Mouse (Mus musculus) intestine, embryonic 16.5 days (tissue): Measurements from ENCODE around the gene Atg5. TPM values are rescaled to one million over a fixed set of nuclear protein-coding genes. Genes with fewer than 3 reads are reported as not detected.

Experiments used
- ATAC-seq: fragments of 200-750 bp; cut with Nextera tagmentation; 2 replicates; pipeline ENCODE4 v1.8.0; 2017; ENCODE audit warnings: moderate TSS enrichment, moderate library complexity
- H3K27ac ChIP-seq: fragments of 300-500 bp; sonication (generic); 2 replicates; pipeline ENCODE4 v1.5.1; 2014; ENCODE audit warnings: mild to moderate bottlenecking, low read length
- H3K27me3 ChIP-seq: fragments of 300-500 bp; sonication (generic); replicated peaks from 2 replicates; pipeline ENCODE4 v1.6.1; 2014; ENCODE audit warnings: low read length, control low read depth, mixed read lengths; ENCODE audit not compliant: control insufficient read depth, insufficient read depth
- H3K36me3 ChIP-seq: fragments of 300-500 bp; sonication (generic); 2 replicates; pipeline ENCODE4 v1.6.1; 2014; ENCODE audit warnings: low read length, control low read depth; ENCODE audit not compliant: control insufficient read depth, insufficient read depth
- H3K4me1 ChIP-seq: fragments of 300-500 bp; sonication (generic); 2 replicates; pipeline ENCODE4 v1.6.1; 2014; ENCODE audit warnings: low read length, control low read depth, mixed read lengths; ENCODE audit not compliant: control insufficient read depth, insufficient read depth
- H3K4me2 ChIP-seq: fragments of 300-500 bp; sonication (generic); 2 replicates; pipeline ENCODE4 v1.6.1; 2014; ENCODE audit warnings: low read depth, low read length, control low read depth
- H3K4me3 ChIP-seq: fragments of 300-500 bp; sonication (generic); 2 replicates; pipeline ENCODE4 v1.5.1; 2014; ENCODE audit warnings: mild to moderate bottlenecking, low read length
- H3K9ac ChIP-seq: fragments of 300-500 bp; sonication (generic); 2 replicates; pipeline ENCODE4 v1.6.1; 2014; ENCODE audit warnings: low read depth, low read length
- H3K9me3 ChIP-seq: fragments of 300-500 bp; sonication (generic); 2 replicates; pipeline ENCODE4 v1.6.1; 2016; ENCODE audit warnings: low read length, control low read depth; ENCODE audit not compliant: control insufficient read depth
- WGBS: fragments of 180-500 bp; shearing (Covaris S2); extraction: QIAGEN DNeasy Blood & Tissue Kit; methylation state at CpG from one replicate; pipeline ENCODE4 v1.1.7; 2014; 5-methylcytosine and 5-hydroxymethylcytosine counted together
- polyA plus RNA-seq: library from polyadenylated mRNA; unstranded; fragments of >200 nt; fragmentation: Nextera tagmentation; extraction: Ambion mirVana; gene quantifications from 2 replicates; pipeline ENCODE4 v1.2.1, GENCODE M21; 2015

Atg5 gene
- polyA plus RNA-seq, 1 experiment from 2014 or later: 52.6 TPM

- no peak overlapping the region for H3K9ac ChIP-seq
- no peak overlapping the region for H3K27ac ChIP-seq
- no peaks in the 10 kb centered on the region for H3K36me3 ChIP-seq
- H3K4me2 ChIP-seq: no peak overlapping the region
- 88% methylated on average over 5 of the region's 5 CpGs for WGBS
- H3K4me3 ChIP-seq: no peak overlapping the region
- no peaks in the 10 kb centered on the region for H3K27me3 ChIP-seq
- H3K4me1 ChIP-seq: peaks cover 4% of the 10 kb centered on the region; the same call in 1 of the 2 replicates
- ATAC-seq: no peak
- no peaks in the 10 kb centered on the region for H3K9me3 ChIP-seq
Measured at GRCm38 (mm10) chr10:44356625-44357024, 88.5 kb downstream of the Atg5 start.

GRCm38 (mm10) chr10:44357316-44357715, 89.2 kb downstream of the Atg5 start:
- H3K9ac ChIP-seq: no peak overlapping the region
- peaks cover 4% of the 10 kb centered on the region; the same call in 1 of the 2 replicates for H3K4me1 ChIP-seq
- ATAC-seq: no peak
- no peaks in the 10 kb centered on the region for H3K27me3 ChIP-seq
- H3K27ac ChIP-seq: no peak overlapping the region
- H3K9me3 ChIP-seq: no peaks in the 10 kb centered on the region
- no peak overlapping the region for H3K4me2 ChIP-seq
- 30% methylated on average over 13 of the region's 13 CpGs for WGBS
- H3K4me3 ChIP-seq: no peak overlapping the region
- H3K36me3 ChIP-seq: no peaks in the 10 kb centered on the region

GRCm38 (mm10) chr10:44358816-44359215, 90.7 kb downstream of the Atg5 start:
- no peak overlapping the region for H3K4me3 ChIP-seq
- no peak overlapping the region for H3K4me2 ChIP-seq
- no peaks in the 10 kb centered on the region for H3K9me3 ChIP-seq
- no peaks in the 10 kb centered on the region for H3K36me3 ChIP-seq
- H3K9ac ChIP-seq: no peak overlapping the region
- peaks cover 4% of the 10 kb centered on the region; the same call in 1 of the 2 replicates for H3K4me1 ChIP-seq
- no peak overlapping the region for H3K27ac ChIP-seq
- WGBS: 72% methylated on average over 6 of the region's 6 CpGs
- ATAC-seq: no peak
- H3K27me3 ChIP-seq: no peaks in the 10 kb centered on the region

GRCm38 (mm10) chr10:44360632-44361031, 92.5 kb downstream of the Atg5 start:
- H3K9me3 ChIP-seq: no peaks in the 10 kb centered on the region
- H3K36me3 ChIP-seq: no peaks in the 10 kb centered on the region
- H3K27ac ChIP-seq: no peak overlapping the region
- H3K4me2 ChIP-seq: no peak overlapping the region
- H3K27me3 ChIP-seq: no peaks in the 10 kb centered on the region
- ATAC-seq: no peak
- H3K9ac ChIP-seq: no peak overlapping the region
- peaks cover 4% of the 10 kb centered on the region; the same call in 1 of the 2 replicates for H3K4me1 ChIP-seq
- WGBS: 81% methylated on average over 11 of the region's 11 CpGs
- H3K4me3 ChIP-seq: no peak overlapping the region

GRCm38 (mm10) chr10:44362435-44362834, 94.3 kb downstream of the Atg5 start:
- Histone ChIP-seq H3K4me3 (no peak overlapping the region), H3K36me3 (no peaks in the 10 kb centered on the region), H3K4me1 (0 out of 2 replicates have a peak, but pooled peaks cover under 1% of the 10 kb centered on the region), H3K9me3 (no peaks in the 10 kb centered on the region), H3K27me3 (no peaks in the 10 kb centered on the region), H3K27ac (no peak overlapping the region), H3K4me2 (no peak overlapping the region), H3K9ac (no peak overlapping the region)
- 82% methylated on average over 5 of the region's 5 CpGs for WGBS
- ATAC-seq: no peak

GRCm38 (mm10) chr10:44362846-44363245, 94.7 kb downstream of the Atg5 start:
- ATAC-seq: no peak
- H3K9ac ChIP-seq: no peak overlapping the region
- no peaks in the 10 kb centered on the region for H3K4me1 ChIP-seq
- no peak overlapping the region for H3K27ac ChIP-seq
- no peak overlapping the region for H3K4me3 ChIP-seq
- no peaks in the 10 kb centered on the region for H3K27me3 ChIP-seq
- H3K9me3 ChIP-seq: no peaks in the 10 kb centered on the region
- WGBS: 82% methylated on average over 9 of the region's 9 CpGs
- no peaks in the 10 kb centered on the region for H3K36me3 ChIP-seq
- no peak overlapping the region for H3K4me2 ChIP-seq

GRCm38 (mm10) chr10:44366186-44366585, 98.0 kb downstream of the Atg5 start:
- Histone ChIP-seq H3K36me3 (no peaks in the 10 kb centered on the region), H3K27me3 (no peaks in the 10 kb centered on the region), H3K4me3 (no peak overlapping the region), H3K4me2 (no peak overlapping the region), H3K4me1 (no peaks in the 10 kb centered on the region), H3K27ac (no peak overlapping the region), H3K9me3 (no peaks in the 10 kb centered on the region), H3K9ac (no peak overlapping the region)
- 83% methylated on average over 2 of the region's 2 CpGs for WGBS
- no peak for ATAC-seq

- Histone ChIP-seq H3K27ac (no peak overlapping the region), H3K9ac (no peak overlapping the region), H3K4me1 (no peaks in the 10 kb centered on the region), H3K9me3 (no peaks in the 10 kb centered on the region), H3K4me3 (no peak overlapping the region), H3K4me2 (no peak overlapping the region), H3K27me3 (no peaks in the 10 kb centered on the region), H3K36me3 (no peaks in the 10 kb centered on the region)
- WGBS: 83% methylated on average over 12 of the region's 12 CpGs
- ATAC-seq: no peak
Measured at GRCm38 (mm10) chr10:44367043-44367442, 98.9 kb downstream of the Atg5 start.

GRCm38 (mm10) chr10:44368596-44368995, 100.4 kb downstream of the Atg5 start:
- no peak for ATAC-seq
- H3K4me1 ChIP-seq: no peaks in the 10 kb centered on the region
- no peaks in the 10 kb centered on the region for H3K9me3 ChIP-seq
- H3K27ac ChIP-seq: no peak overlapping the region
- no peaks in the 10 kb centered on the region for H3K27me3 ChIP-seq
- WGBS: 61% methylated on average over 12 of the region's 13 CpGs
- H3K36me3 ChIP-seq: no peaks in the 10 kb centered on the region
- H3K4me3 ChIP-seq: no peak overlapping the region
- no peak overlapping the region for H3K9ac ChIP-seq
- no peak overlapping the region for H3K4me2 ChIP-seq

GRCm38 (mm10) chr10:44370666-44371065, 102.5 kb downstream of the Atg5 start:
- no peak for ATAC-seq
- no peak overlapping the region for H3K9ac ChIP-seq
- no peak overlapping the region for H3K4me2 ChIP-seq
- H3K4me1 ChIP-seq: no peaks in the 10 kb centered on the region
- no peaks in the 10 kb centered on the region for H3K36me3 ChIP-seq
- WGBS: 66% methylated on average over 6 of the region's 6 CpGs
- no peak overlapping the region for H3K27ac ChIP-seq
- no peak overlapping the region for H3K4me3 ChIP-seq
- H3K9me3 ChIP-seq: no peaks in the 10 kb centered on the region
- H3K27me3 ChIP-seq: no peaks in the 10 kb centered on the region
